Mouse (Mus musculus) neural tube, embryonic 14.5 days (tissue): ENCODE measurements around the gene Bag6. TPM values are rescaled to one million over a fixed set of nuclear protein-coding genes. Genes with fewer than 3 reads are reported as not detected.

ENCODE experiments used
- ATAC-seq: fragments of 200-750 bp; cut with Nextera tagmentation; 2 replicates; pipeline ENCODE4 v1.8.0; 2017; ENCODE audit warnings: low read depth, mild to moderate bottlenecking, moderate TSS enrichment, moderate library complexity
- H3K27ac ChIP-seq: fragments of 300-500 bp; sonication (generic); 2 replicates; pipeline ENCODE4 v1.5.1; 2014; ENCODE audit warnings: low read depth, mild to moderate bottlenecking, control low read depth, low read length, moderate library complexity, mixed read lengths
- H3K27me3 ChIP-seq: fragments of 300-500 bp; sonication (generic); 2 replicates; pipeline ENCODE4 v1.6.1; 2014; ENCODE audit warnings: low read length; ENCODE audit not compliant: control insufficient read depth, insufficient read depth
- H3K36me3 ChIP-seq: fragments of 300-500 bp; sonication (generic); 2 replicates; pipeline ENCODE4 v1.6.1; 2014; ENCODE audit warnings: low read length, mixed read lengths; ENCODE audit not compliant: control insufficient read depth, insufficient read depth
- H3K4me1 ChIP-seq: fragments of 300-500 bp; sonication (generic); 2 replicates; pipeline ENCODE4 v1.6.1; 2014; ENCODE audit warnings: low read length; ENCODE audit not compliant: control insufficient read depth, insufficient read depth
- H3K4me2 ChIP-seq: fragments of 300-500 bp; sonication (generic); 2 replicates; pipeline ENCODE4 v1.6.1; 2014; ENCODE audit warnings: mild to moderate bottlenecking, low read depth, low read length, control low read depth
- H3K4me3 ChIP-seq: fragments of 300-500 bp; sonication (generic); 2 replicates; pipeline ENCODE4 v1.5.1; 2014; ENCODE audit warnings: low read depth, low read length, control low read depth, mixed read lengths
- H3K9ac ChIP-seq: fragments of 300-500 bp; sonication (generic); replicated peaks from 2 replicates; pipeline ENCODE4 v1.6.1; 2014; ENCODE audit warnings: low read depth, mild to moderate bottlenecking, control low read depth, low read length, mixed read lengths
- H3K9me3 ChIP-seq: fragments of 300-500 bp; sonication (generic); 2 replicates; pipeline ENCODE4 v1.6.1; 2016; ENCODE audit warnings: low read length; ENCODE audit not compliant: control insufficient read depth
- WGBS: fragments of 180-500 bp; shearing (Covaris S2); extraction: QIAGEN DNeasy Blood & Tissue Kit; methylation state at CpG from one replicate; pipeline ENCODE4 v1.1.7; 2014; 5-methylcytosine and 5-hydroxymethylcytosine counted together
- polyA plus RNA-seq: library from polyadenylated mRNA; unstranded; fragments of >200 nt; fragmentation: Nextera tagmentation; extraction: Ambion mirVana; gene quantifications from 2 replicates; pipeline ENCODE4 v1.2.1, GENCODE M21; 2014

The Bag6 gene
- polyA plus RNA-seq, 1 experiment from 2014 or later = 102 TPM

DNA sequence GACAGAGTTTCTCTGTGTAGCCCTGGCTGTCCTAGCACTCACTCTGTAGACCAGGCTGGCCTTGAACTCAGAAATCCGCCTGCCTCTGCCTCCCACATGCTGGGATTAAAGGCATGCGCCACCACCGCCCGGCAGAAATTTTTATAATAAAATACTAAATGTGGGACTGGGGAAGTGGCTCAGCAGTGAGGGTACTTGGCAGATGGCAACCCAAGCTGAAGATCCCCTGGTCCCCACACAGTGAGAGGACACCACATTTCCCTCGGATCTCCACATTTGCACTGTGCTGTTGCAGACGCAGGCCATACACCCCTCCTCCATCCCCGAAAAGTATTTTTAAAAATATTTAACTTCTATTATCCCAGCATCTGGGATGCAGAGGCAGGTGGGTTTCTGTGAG, 1.5 kb upstream of the Bag6 start:
- ATAC-seq = no peak
- H3K4me2 ChIP-seq = no peak overlapping the region
- H3K4me1 ChIP-seq = peaks cover 14% of the 10 kb centered on the region
- H3K9ac ChIP-seq = no peak overlapping the region
- H3K36me3 ChIP-seq = peaks cover 7% of the 10 kb centered on the region
- H3K27ac ChIP-seq = no peak overlapping the region
- H3K9me3 ChIP-seq = no peaks in the 10 kb centered on the region
- no peaks in the 10 kb centered on the region for H3K27me3 ChIP-seq
- 99% methylated on average over 7 of the region's 7 CpGs for WGBS
- no peak overlapping the region for H3K4me3 ChIP-seq

DNA sequence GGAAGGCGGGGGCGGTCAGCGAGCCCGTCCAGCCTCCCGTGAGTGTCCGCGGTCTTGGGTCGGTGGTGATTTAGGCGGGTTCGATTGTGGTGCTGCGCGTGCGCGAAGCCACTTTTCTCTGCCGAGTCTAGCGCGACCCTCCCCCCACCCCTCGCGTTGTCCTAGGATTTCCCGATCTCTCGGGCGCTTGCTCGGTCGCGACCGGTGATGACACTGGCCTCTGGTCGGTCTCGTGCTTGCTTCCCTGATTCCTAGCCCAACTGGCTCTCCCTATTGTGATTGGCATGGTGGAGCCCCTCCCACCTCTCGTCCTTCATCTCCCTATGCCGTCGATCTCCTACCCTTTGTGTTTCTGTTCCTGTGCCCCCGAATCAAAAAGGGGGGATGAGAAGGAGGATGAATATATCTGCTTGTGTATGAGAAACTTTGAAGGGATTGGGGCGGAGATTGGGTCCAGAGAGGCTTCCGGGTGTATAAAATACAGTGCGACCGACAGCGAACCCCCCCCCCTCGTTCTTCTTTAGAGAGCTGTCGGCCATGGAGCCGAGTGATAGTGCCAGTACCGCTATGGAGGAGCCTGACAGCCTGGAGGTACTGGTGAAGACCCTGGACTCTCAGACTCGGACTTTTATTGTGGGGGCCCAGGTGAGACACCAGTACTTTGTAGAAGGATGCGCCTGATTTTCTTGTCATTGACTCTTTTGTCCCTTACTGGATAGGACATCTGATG, 778 bp downstream of the Bag6 start:
- Histone ChIP-seq H3K27me3 (no peaks in the 10 kb centered on the region), H3K4me2 (peak overlapping the region; percentile 79), H3K4me1 (peaks cover 14% of the 10 kb centered on the region), H3K9me3 (no peaks in the 10 kb centered on the region), H3K27ac (peak overlapping the region; percentile 93), H3K9ac (peak overlapping the region; percentile 56), H3K36me3 (peaks cover 26% of the 10 kb centered on the region), H3K4me3 (peak overlapping the region; percentile 49)
- peak; percentile 67 for ATAC-seq
- under 1% methylated on average over 43 of the region's 43 CpGs for WGBS

- Histone ChIP-seq H3K27me3 (no peaks in the 10 kb centered on the region), H3K4me2 (no peak overlapping the region), H3K9ac (no peak overlapping the region), H3K27ac (no peak overlapping the region), H3K4me3 (no peak overlapping the region), H3K9me3 (no peaks in the 10 kb centered on the region), H3K36me3 (peaks cover 61% of the 10 kb centered on the region), H3K4me1 (peaks cover 14% of the 10 kb centered on the region)
- WGBS = 97% methylated on average over 3 of the region's 3 CpGs
- no peak for ATAC-seq
Measured at GRCm38 (mm10) chr17:35139269-35139668, 4.3 kb downstream of the Bag6 start.

DNA sequence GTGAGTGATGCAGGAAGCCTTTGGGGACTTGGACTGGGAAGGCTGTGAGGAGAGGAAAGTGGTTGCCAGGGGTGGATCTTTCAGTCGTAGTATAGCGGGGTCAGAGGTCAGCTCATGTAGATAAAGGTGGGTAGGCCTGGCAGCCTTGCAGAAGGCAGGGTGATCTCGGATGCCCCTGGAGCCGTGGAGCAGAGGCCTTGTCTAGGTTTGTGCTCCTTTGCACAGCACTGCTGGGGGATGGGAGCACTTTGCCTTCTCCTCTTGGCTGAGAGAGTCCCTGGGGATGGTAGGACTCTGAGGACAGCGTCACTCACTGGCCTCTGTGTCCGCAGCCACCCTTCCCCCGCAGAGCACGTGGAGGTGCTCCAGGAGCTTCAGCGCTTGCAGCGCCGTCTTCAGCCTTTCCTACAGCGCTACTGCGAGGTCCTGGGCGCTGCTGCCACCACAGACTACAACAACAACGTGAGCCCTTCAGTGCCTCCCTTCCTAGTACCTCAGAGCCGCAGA, 5.6 kb downstream of the Bag6 start:
- Histone ChIP-seq H3K4me3 (no peak overlapping the region), H3K4me2 (no peak overlapping the region), H3K36me3 (peaks cover 74% of the 10 kb centered on the region), H3K9me3 (no peaks in the 10 kb centered on the region), H3K9ac (no peak overlapping the region), H3K4me1 (peaks cover 14% of the 10 kb centered on the region), H3K27ac (no peak overlapping the region), H3K27me3 (no peaks in the 10 kb centered on the region)
- WGBS = 82% methylated on average over 16 of the region's 16 CpGs
- ATAC-seq = no peak

DNA sequence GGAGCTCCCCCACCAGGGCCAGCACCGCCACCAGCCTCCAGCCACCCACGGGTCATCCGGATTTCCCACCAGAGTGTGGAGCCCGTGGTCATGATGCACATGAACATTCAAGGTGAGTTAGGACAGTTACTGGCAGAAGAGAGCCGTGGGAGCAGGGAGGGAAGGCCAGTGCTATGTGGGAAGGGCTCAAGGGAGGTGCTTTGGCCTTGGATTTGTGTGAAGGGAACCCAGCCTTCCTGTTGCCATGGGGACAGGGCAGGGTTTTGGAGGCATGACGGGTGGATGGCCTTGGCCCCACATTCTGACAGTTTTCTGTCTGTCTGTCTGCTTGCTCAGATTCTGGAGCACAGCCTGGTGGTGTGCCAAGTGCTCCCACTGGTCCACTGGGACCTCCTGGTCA, 7.0 kb downstream of the Bag6 start:
- H3K4me3 ChIP-seq = no peak overlapping the region
- H3K9ac ChIP-seq = no peak overlapping the region
- H3K4me1 ChIP-seq = peaks cover 6% of the 10 kb centered on the region
- H3K9me3 ChIP-seq = no peaks in the 10 kb centered on the region
- no peak overlapping the region for H3K27ac ChIP-seq
- 90% methylated on average over 6 of the region's 6 CpGs for WGBS
- H3K4me2 ChIP-seq = no peak overlapping the region
- H3K36me3 ChIP-seq = peaks cover 88% of the 10 kb centered on the region
- ATAC-seq = no peak
- H3K27me3 ChIP-seq = no peaks in the 10 kb centered on the region

DNA sequence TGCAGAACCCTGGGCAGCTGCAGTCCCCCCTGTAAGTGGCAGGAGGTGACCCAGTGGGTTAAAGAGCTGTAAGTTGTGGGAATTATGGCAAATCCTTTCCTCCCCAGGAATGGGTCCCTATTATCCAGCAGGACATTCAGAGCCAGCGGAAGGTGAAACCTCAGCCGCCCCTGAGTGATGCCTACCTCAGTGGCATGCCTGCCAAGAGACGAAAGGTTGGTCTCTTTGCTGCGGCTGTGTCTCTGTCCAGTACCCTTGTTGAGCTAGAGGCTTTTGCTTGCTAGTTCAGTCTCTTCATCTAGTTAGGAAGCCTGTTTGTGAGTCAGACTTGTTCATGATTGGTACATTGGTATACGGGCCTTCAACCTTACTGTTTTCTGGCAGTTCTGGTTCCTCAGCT, 11.2 kb downstream of the Bag6 start:
- peaks cover 95% of the 10 kb centered on the region for H3K36me3 ChIP-seq
- H3K4me2 ChIP-seq = no peak overlapping the region
- WGBS = 84% methylated on average over 5 of the region's 5 CpGs
- H3K9me3 ChIP-seq = no peaks in the 10 kb centered on the region
- ATAC-seq = no peak
- no peak overlapping the region for H3K27ac ChIP-seq
- H3K4me3 ChIP-seq = no peak overlapping the region
- no peaks in the 10 kb centered on the region for H3K27me3 ChIP-seq
- no peaks in the 10 kb centered on the region for H3K4me1 ChIP-seq
- H3K9ac ChIP-seq = no peak overlapping the region

DNA sequence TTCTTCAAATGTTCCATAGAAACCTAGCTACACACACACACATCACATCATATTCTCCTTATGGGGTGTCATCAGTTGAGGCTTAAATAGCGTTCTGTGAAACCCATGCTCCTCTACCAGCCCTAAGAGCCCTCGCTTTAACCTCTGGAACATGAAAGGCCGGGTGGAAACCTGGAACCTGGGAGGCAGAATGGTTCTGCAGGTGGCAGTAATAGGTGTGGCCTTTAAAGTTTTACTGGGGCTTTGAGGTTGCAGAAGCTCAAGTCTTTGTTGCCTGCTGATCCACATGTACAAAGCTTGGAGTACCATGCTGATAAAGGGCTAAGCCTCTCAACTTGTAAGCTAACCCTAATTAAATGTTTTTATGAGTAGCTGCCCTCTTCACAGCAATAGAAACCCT, 12.4 kb downstream of the Bag6 start:
- H3K36me3 ChIP-seq = peaks cover 95% of the 10 kb centered on the region
- H3K27ac ChIP-seq = no peak overlapping the region
- H3K9ac ChIP-seq = no peak overlapping the region
- no peak overlapping the region for H3K4me3 ChIP-seq
- no peaks in the 10 kb centered on the region for H3K27me3 ChIP-seq
- no peaks in the 10 kb centered on the region for H3K4me1 ChIP-seq
- no peaks in the 10 kb centered on the region for H3K9me3 ChIP-seq
- 63% methylated on average over 3 of the region's 3 CpGs for WGBS
- H3K4me2 ChIP-seq = no peak overlapping the region
- no peak for ATAC-seq

- Histone ChIP-seq H3K27me3 (no peaks in the 10 kb centered on the region), H3K27ac (no peak overlapping the region), H3K9ac (no peak overlapping the region), H3K9me3 (no peaks in the 10 kb centered on the region), H3K4me2 (no peak overlapping the region), H3K36me3 (peaks cover 95% of the 10 kb centered on the region), H3K4me3 (no peak overlapping the region), H3K4me1 (no peaks in the 10 kb centered on the region)
- no peak for ATAC-seq
- WGBS = 73% methylated on average over 5 of the region's 5 CpGs
Measured at GRCm38 (mm10) chr17:35147922-35148639, 13.1 kb downstream of the Bag6 start.

DNA sequence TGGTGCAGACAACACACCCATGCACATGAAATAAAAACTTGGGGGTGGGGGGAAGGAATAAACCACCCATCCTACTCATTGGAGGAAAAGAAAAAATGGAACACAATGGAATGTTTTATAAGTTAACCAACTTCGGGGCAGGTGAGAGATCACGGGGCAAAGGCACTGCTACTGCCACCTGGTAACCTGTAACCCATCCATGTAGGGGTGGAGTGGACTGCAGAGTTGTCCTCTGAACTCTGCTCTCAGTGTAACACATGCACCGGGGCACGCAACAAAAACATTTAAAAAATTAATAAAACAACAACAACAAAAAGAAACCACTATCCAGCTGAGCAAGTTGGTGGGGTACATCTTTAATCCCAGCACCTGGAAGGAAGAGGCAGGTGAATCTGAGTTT, 17.1 kb downstream of the Bag6 start:
- no peak overlapping the region for H3K4me2 ChIP-seq
- H3K27ac ChIP-seq = no peak overlapping the region
- no peak for ATAC-seq
- no peak overlapping the region for H3K4me3 ChIP-seq
- no peak overlapping the region for H3K9ac ChIP-seq
- H3K27me3 ChIP-seq = no peaks in the 10 kb centered on the region
- H3K36me3 ChIP-seq = peaks cover 95% of the 10 kb centered on the region
- WGBS = 96% methylated on average over 4 of the region's 4 CpGs
- no peaks in the 10 kb centered on the region for H3K9me3 ChIP-seq
- no peaks in the 10 kb centered on the region for H3K4me1 ChIP-seq
